Mouse (Mus musculus): ENCODE measurements at regions not wholly inside any gene's neighbourhood (a gene's known extent, or its start where the extent isn't known, plus 50 kb on each side); places are given as distances from the start of the nearest gene placed in this dataset.

DNA sequence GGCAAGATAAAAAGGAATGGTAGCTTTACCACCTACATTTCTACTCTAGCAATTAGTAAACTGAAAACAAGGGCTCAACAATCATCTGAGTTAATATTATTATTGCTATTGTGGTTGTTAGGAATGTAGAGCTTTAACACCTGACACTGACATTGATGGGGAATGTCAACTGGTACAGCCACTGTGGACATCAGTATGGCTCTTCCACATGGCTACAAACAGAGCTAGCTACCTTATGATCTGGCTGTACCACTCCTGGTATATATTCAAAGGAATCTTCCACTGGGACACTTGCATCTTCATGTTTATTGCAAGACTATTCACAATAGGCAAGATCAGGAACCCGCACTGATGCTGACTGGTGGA is 119.8 kb downstream of the Sox4 start:
- TF ChIP-seq TCF12 (IDR thresholded peaks at IDR 0.05; ENCODE audit: low read depth, low read length): no peak
- TF ChIP-seq CTCF (IDR thresholded peaks at IDR 0.05 in 2 of 3, conservative IDR thresholded peaks at IDR 0.05 in 1 of 3; ENCODE audit: control insufficient read depth in 1 of 3, insufficient read depth in 1 of 3, low read depth in 2 of 3, low read length in 3 of 3, poor library complexity in 1 of 3, severe bottlenecking in 1 of 3): no peak
- no peak for TF ChIP-seq SIN3A (IDR thresholded peaks at IDR 0.05; ENCODE audit: low read length)
- TF ChIP-seq POLR2A (IDR thresholded peaks at IDR 0.05; ENCODE audit: control insufficient read depth in 1 of 2, insufficient read depth in 1 of 2, low read depth in 1 of 2, low read length in 2 of 2, poor library complexity in 1 of 2): no peak
- no peak for TF ChIP-seq USF1 (IDR thresholded peaks at IDR 0.05; ENCODE audit: low read depth, low read length)
- no peak for TF ChIP-seq EP300 (IDR thresholded peaks at IDR 0.05; ENCODE audit: low read depth in 1 of 2, low read length in 2 of 2)
- no peak for TF ChIP-seq MEF2A (IDR thresholded peaks at IDR 0.05; ENCODE audit: extremely low read depth, insufficient replicate concordance, low read depth, low read length, poor library complexity, severe bottlenecking)
- TF ChIP-seq RCOR1 (IDR thresholded peaks at IDR 0.05; ENCODE audit: low read depth, low read length): no peak
- TF ChIP-seq ZMIZ1 (IDR thresholded peaks at IDR 0.05; ENCODE audit: low read depth, low read length): no peak
- TF ChIP-seq MYC (IDR thresholded peaks at IDR 0.05; ENCODE audit: low read depth, low read length): no peak
- TF ChIP-seq ZNF384 (IDR thresholded peaks at IDR 0.05; ENCODE audit: low read depth, low read length): no peak
- TF ChIP-seq ELF1 (IDR thresholded peaks at IDR 0.05; ENCODE audit: low read depth, low read length): no peak

Data from MEL (cell line).